Mouse (Mus musculus) brain, adult 10 weeks (tissue): ENCODE data around the gene Gipc2. TPM values are rescaled to one million over a fixed set of nuclear protein-coding genes. Genes with fewer than 3 reads are reported as not detected.

ENCODE experiments used
- polyA plus RNA-seq: library from polyadenylated mRNA; stranded (reverse); fragments of 350-450 nt; fragmentation: Illumina TruSeq; extraction: RNeasy Lipid Tissue Mini Kit (QIAGEN cat#74804); gene quantifications from one replicate; pipeline ENCODE4 v1.2.3, GENCODE M21; 2015; ENCODE audit warnings: low read depth, low replicate concordance

Gene Gipc2
- 5.5 TPM for polyA plus RNA-seq

DNA sequence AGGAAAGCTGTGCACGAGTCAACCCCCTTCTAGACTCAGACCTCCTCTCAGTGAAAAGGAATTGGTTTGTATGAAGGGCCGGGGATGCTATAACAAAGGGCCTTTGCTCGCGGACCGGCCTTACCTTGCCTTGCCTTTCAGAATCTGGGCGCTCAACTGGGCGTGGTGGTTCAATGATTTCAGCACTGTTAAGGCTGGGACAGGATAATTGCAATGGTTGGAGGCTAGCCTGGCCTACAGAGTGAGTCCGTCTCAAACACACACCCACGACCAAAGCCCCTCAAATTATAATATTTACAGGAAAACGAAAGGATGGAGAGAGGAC is at the start of gene Gipc2:
Gene Gipc2 (minus strand): TSS at position 132 of the 325 bp plus-strand sequence.

DNA sequence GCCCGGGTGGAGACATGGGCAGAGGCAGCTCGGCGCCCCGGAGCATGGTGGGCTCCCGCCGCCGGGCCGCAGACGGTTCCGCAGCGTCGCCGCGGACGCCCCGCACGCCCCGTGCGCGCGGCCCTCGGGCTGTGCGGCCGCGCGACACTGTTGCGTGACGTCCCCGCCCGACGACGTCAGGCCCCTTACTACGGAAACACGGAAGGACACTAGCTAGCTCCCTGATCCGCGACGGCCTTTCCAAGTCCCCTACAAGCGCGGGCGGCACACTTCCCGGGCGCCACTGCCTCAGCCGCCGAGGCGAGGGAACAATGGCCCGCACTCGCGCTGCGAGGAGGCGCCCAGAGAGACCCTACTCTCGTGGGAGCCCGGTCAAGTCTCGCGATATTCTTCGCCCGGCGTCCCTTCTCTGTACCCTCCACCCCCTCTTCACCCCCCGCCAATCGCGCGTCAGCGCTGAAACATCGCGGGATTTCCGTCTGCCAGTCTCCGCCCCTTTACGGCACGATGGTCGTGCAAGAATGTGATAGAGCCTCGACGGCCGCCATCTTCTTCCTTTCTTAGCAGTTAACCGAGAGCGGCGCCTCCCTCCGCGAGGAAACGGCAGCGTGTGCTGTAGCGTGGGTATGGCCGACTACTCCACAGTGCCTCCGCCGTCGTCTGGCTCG is 44.1 kb upstream of the Gipc2 start, which contains the start of the genes Dnajb4 and Fubp1:
Gene Dnajb4 (minus strand): TSS at position 336 of the 668 bp plus-strand sequence.
Gene Fubp1 (plus strand): TSS at position 456 of the 668 bp plus-strand sequence.

Other genes starting within 250 kb of the Gipc2 start
- gene Dnajb4, start 44.1 kb upstream of the Gipc2 start, polyA plus RNA-seq = 74.9 TPM
- gene Fubp1, start 44.2 kb upstream of the Gipc2 start, polyA plus RNA-seq = 78.0 TPM
- 17.0 TPM for gene Nexn, start 100.1 kb upstream of the Gipc2 start, polyA plus RNA-seq
- 54.9 TPM for gene Miga1, start 174.2 kb upstream of the Gipc2 start, polyA plus RNA-seq
- gene Usp33, start 180.2 kb upstream of the Gipc2 start, polyA plus RNA-seq = 108 TPM
- 24.4 TPM for gene Zzz3, start 229.2 kb upstream of the Gipc2 start, polyA plus RNA-seq